Mouse (Mus musculus) hematopoietic stem cell, adult 5-6 weeks (primary cell): ENCODE measurements around the gene Defa22. TPM values are rescaled to one million over a fixed set of nuclear protein-coding genes. Genes with fewer than 3 reads are reported as not detected.
"Not testable (repeated sequence)": the region's sequence is repeated elsewhere in the genome, so short reads cannot be mapped to it uniquely, and the experiment has no call there.

ENCODE experiments used
- ATAC-seq, 2 experiments: fragments of 125-278 bp in 1 of 2; replicated peaks in 1 of 2; 2 replicates each; pipeline ENCODE4 v1.8.0; 2016 to 2017; ENCODE audit warnings: inconsistent platforms in 2 of 2, mild to moderate bottlenecking in 2 of 2, moderate number of reproducible peaks in 2 of 2, low read depth in 1 of 2, moderate TSS enrichment in 1 of 2; ENCODE audit not compliant: low FRiP score in 2 of 2, poor library complexity in 2 of 2, severe bottlenecking in 2 of 2, insufficient read depth in 1 of 2, low TSS enrichment in 1 of 2
- total RNA-seq: library from RNA; stranded (forward); fragments of 172-1452, 232-1000 nt; gene quantifications from 2 replicates; pipeline ENCODE4 v1.2.3, GENCODE M21; 2017

Defa22 gene
- not detected in 2 replicates for total RNA-seq

DNA sequence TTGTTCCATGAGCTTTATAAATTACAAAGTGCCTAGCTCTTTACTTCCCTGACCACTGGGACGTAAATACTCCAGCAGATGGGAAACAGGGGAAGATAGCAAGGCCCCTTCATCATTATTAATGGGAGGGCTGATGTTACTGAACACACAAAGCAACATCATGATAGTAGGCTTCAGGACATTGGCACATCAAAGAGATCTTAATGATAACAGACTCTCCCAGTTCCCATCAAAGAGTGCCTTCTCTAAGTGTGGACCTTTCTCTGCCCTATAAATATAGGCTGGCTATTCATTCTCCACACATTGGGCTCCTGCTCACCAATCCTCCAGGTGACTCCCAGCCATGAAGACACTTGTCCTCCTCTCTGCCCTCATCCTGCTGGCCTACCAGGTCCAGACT lies at the start of gene Defa22:
Gene Defa22 (plus strand): TSS at position 301 of the 400 bp plus-strand sequence.
- not testable (repeated sequence) for ATAC-seq

DNA sequence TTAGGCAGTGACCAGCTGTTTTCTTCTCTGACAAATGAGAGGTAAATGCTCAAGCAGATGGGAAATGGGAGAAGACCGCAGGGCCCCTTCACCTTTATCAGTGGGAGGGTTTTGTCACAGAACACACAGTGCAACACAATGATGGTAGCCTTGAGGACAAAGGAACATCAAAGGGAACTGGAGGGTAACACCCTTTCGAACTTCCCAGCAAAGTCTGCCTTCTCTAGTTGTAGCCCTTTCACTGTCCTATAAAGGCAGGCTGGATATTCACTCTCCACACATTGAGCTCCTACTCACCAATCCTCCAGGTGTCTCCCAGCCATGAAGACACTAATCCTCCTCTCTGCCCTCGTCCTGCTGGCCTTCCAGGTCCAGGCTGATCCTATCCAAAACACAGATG lies 27.7 kb upstream of the Defa22 start, which contains the start of gene Defa30:
Gene Defa30 (plus strand): TSS at position 301 of the 400 bp plus-strand sequence.
- not testable (repeated sequence) for ATAC-seq

- ATAC-seq = not testable (repeated sequence)
These were observed 29.2 kb downstream of the Defa22 start, which contains the start of gene Defa31 for GRCm38 (mm10) chr8:21191314-21191713. Defa31 (plus strand) TSS chr8:21191614.

DNA sequence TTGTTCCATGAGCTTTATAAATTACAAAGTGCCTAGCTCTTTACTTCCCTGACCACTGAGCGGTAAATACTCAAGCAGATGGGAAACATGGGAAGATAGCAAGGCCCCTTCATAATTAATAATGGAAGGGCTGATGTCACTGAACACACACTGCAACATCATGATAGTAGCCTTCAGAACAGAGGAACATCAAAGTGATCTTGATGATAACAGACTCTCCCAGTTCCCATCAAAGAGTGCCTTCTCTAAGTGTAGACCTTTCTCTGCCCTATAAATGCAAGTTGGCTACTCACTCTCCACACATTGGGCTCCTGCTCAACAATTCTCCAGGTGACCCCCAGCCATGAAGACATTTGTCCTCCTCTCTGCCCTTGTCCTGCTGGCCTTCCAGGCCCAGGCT lies 39.2 kb downstream of the Defa22 start, which contains the start of gene Gm15293:
Gene Gm15293 (plus strand): TSS at position 301 of the 400 bp plus-strand sequence.
- not testable (repeated sequence) for ATAC-seq

Other genes starting within 250 kb of the Defa22 start
- not detected in 2 replicates for gene Gm6040, start 240.2 kb upstream of the Defa22 start, total RNA-seq
- not detected in 2 replicates for gene AY761185, start 217.6 kb upstream of the Defa22 start, total RNA-seq
- gene Defa21, start 136.7 kb upstream of the Defa22 start, total RNA-seq = not detected in 2 replicates
- gene Defa23, start 107.2 kb upstream of the Defa22 start, total RNA-seq = not detected in 2 replicates
- gene Defa35, start 97.2 kb upstream of the Defa22 start, total RNA-seq = not detected in 2 replicates
- gene Defa25, start 77.8 kb upstream of the Defa22 start, total RNA-seq = not detected in 2 replicates
- gene Gm14851, start 66.2 kb upstream of the Defa22 start, total RNA-seq = not detected in 2 replicates
- gene Defa30, start 27.6 kb upstream of the Defa22 start, total RNA-seq = not detected in 2 replicates
- not detected in 2 replicates for gene Defa31, start 29.3 kb downstream of the Defa22 start, total RNA-seq
- gene Gm15293, start 39.3 kb downstream of the Defa22 start, total RNA-seq = not detected in 2 replicates
- not detected in 2 replicates for gene Gm15292, start 87.5 kb downstream of the Defa22 start, total RNA-seq
- gene Defa27, start 153.3 kb downstream of the Defa22 start, total RNA-seq = not detected in 2 replicates
- gene Defa29, start 164.7 kb downstream of the Defa22 start, total RNA-seq = not detected in 2 replicates
- gene Defa2, start 216.2 kb downstream of the Defa22 start, total RNA-seq = not detected in 2 replicates
- gene Defa33, start 229.5 kb downstream of the Defa22 start, total RNA-seq = not detected in 2 replicates